Mouse (Mus musculus): Measurements from ENCODE around the gene Gna14. TPM values are rescaled to one million over a fixed set of nuclear protein-coding genes. Genes with fewer than 3 reads are reported as not detected.

Gna14 gene
- polyA plus RNA-seq, 1 experiment from 2014 or later: 0.27 TPM

DNA sequence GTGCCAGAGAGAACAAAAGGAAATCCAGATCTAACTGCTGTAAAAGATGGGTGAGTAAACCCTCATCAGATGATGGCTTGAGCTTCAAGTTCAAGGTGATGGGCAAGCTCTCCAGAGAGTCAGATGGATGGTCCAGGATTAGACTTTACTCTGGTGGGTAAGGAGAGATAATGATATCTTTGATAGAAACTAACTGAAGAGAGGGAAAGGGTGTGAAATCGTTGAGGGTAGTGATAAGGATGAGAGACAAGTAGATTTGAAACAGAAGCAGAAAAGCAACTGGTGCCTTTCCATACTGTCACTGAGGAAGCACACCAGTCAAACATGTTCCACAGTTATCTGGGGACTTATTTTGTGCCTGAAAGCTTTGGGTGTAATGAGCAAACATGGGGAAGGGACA lies 56.9 kb downstream of the Gna14 start:
- H3K27me3 ChIP-seq (ENCODE audit: insufficient read depth, poor library complexity, severe bottlenecking): no peaks in the 10 kb centered on the region
- H3K36me3 ChIP-seq: no peaks in the 10 kb centered on the region
- H3K4me1 ChIP-seq (replicated peaks): peaks cover 13% of the 10 kb centered on the region
- H3K4me3 ChIP-seq: no peak overlapping the region
- no peaks in the 10 kb centered on the region for H3K9me3 ChIP-seq
- no peak overlapping the region for H3K27ac ChIP-seq
- WGBS: 85% methylated on average over 1 of the region's 1 CpGs
- DNase-seq (ENCODE audit: low spot score): no peak

DNA sequence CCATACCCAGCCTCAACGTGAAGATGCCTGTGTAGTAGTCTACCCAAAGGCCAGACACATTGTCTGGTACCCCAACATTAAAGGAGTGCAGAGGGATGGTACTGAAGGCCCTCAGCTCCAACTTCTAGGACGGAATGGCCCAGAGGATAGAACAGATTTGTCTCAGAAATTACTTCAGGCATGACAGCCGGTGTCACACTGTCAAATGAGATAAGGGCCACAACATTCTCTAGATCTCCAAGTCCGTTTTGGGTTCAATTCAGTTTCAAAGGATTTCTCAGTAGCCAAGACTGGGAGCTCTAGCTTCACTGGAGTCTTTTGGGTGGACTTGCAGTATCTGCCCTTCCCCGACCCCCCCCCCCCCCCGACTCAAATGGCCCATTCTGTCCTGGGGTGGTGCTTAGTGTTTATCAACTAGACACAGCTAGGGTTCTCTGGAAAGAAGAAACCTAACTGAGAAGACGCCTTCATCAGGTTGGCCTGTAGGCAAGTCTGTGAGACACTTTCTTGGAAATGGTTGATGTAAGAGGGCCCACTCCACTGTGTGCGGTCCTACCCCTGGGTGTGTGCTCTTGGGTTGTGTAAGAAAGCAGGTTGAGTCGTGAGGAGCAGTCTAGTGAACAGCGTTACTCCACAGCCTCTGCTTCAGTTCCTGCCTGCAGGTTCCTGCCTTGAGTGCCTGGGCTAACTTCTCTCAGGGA lies 59.4 kb downstream of the Gna14 start:
- H3K4me1 ChIP-seq (replicated peaks): peaks cover 13% of the 10 kb centered on the region
- no peak overlapping the region for H3K27ac ChIP-seq
- no peaks in the 10 kb centered on the region for H3K9me3 ChIP-seq
- no peaks in the 10 kb centered on the region for H3K27me3 ChIP-seq (ENCODE audit: insufficient read depth, poor library complexity, severe bottlenecking)
- no peaks in the 10 kb centered on the region for H3K36me3 ChIP-seq
- no peak overlapping the region for H3K4me3 ChIP-seq
- DNase-seq (ENCODE audit: low spot score): no peak
- WGBS: 89% methylated on average over 10 of the region's 10 CpGs

DNA sequence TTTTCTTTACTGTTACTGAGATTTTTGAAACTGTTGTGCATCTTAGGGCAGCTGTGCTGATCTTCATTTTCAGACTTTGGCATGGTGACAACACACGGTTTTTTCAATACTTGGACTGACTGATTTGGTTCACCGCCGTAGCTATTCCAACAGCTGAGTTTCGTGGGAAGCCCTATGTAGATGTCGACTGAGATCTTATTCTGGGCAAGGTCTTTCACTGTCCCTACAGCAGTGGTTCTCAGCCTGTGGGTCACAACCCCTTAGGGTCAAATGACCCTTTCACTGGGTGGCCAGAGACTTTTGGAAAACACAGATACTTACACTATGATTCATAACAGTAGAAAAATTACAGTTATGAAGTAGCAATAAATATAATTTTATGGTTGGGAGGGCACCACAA lies 60.5 kb downstream of the Gna14 start:
- 93% methylated on average over 5 of the region's 5 CpGs for WGBS
- no peak for DNase-seq (ENCODE audit: low spot score)
- Histone ChIP-seq H3K4me1 (replicated peaks) (peaks cover 10% of the 10 kb centered on the region), H3K27me3 (ENCODE audit: insufficient read depth, poor library complexity, severe bottlenecking) (no peaks in the 10 kb centered on the region), H3K4me3 (no peak overlapping the region), H3K36me3 (no peaks in the 10 kb centered on the region), H3K27ac (no peak overlapping the region), H3K9me3 (no peaks in the 10 kb centered on the region)

DNA sequence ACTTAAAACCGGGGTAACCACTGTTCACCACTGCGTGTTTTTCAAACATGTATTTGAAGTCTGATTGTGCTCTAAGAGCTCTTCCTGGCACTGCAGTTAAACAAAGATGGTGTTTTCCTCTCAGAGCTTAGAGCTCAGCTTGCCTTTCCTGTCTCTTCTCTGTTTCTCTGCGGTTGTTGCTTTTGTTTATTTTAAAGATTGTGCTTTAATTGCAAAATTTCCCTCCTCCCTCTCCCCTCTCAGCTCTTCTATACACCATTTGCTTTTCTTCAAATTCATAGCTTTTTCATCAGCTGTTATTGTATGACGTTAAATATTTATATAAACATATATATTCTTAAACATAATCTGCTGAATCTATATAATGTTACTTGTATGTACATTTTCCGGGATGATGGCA lies 66.5 kb downstream of the Gna14 start:
- no peak overlapping the region for H3K27ac ChIP-seq
- DNase-seq (ENCODE audit: low spot score): no peak
- peaks cover 22% of the 10 kb centered on the region; the same call in 1 of the 2 replicates for H3K27me3 ChIP-seq (ENCODE audit: insufficient read depth, poor library complexity, severe bottlenecking)
- H3K4me3 ChIP-seq: no peak overlapping the region
- H3K9me3 ChIP-seq: no peaks in the 10 kb centered on the region
- H3K4me1 ChIP-seq (replicated peaks): peaks cover 9% of the 10 kb centered on the region
- H3K36me3 ChIP-seq: no peaks in the 10 kb centered on the region
- 74% methylated on average over 5 of the region's 5 CpGs for WGBS

DNA sequence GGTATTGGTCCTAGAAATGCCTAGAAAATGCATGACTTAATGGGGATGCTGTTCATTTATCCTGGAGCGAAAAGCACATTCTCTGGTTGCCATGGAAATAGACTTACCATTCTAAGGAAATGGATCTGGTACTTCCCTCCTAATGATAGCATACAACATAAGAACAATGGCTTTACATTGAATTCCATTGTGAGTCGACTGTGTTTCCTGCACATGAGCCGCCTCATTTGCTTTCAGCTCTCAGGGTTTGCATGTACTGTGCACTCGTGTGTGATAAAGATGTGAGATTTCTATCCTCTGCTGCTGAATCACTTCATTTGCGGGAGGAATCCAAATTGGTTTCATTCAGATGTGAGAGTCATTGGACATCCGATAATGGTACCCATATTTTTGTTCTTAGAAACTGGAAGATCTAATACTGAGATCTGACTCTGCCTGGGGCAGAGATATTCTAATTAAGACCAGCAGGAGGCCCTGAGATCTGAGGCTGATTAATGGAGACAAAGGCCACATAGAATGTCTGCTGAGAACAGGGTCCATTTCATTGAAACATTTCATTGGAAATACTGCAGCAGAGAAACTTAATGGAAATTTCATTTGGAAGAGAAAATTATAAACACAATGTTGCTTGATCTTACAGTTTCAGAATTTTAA lies 71.3 kb downstream of the Gna14 start:
- H3K36me3 ChIP-seq: no peaks in the 10 kb centered on the region
- peaks cover 14% of the 10 kb centered on the region for H3K4me1 ChIP-seq (replicated peaks)
- H3K9me3 ChIP-seq: 0 out of 2 replicates have a peak, but pooled peaks cover 5% of the 10 kb centered on the region
- WGBS: 34% methylated on average over 6 of the region's 6 CpGs
- no peak for DNase-seq (ENCODE audit: low spot score)
- H3K27me3 ChIP-seq (ENCODE audit: insufficient read depth, poor library complexity, severe bottlenecking): peaks cover 31% of the 10 kb centered on the region
- no peak overlapping the region for H3K4me3 ChIP-seq
- H3K27ac ChIP-seq: peak overlapping the region; percentile 1; the same call in 1 of the 2 replicates

DNA sequence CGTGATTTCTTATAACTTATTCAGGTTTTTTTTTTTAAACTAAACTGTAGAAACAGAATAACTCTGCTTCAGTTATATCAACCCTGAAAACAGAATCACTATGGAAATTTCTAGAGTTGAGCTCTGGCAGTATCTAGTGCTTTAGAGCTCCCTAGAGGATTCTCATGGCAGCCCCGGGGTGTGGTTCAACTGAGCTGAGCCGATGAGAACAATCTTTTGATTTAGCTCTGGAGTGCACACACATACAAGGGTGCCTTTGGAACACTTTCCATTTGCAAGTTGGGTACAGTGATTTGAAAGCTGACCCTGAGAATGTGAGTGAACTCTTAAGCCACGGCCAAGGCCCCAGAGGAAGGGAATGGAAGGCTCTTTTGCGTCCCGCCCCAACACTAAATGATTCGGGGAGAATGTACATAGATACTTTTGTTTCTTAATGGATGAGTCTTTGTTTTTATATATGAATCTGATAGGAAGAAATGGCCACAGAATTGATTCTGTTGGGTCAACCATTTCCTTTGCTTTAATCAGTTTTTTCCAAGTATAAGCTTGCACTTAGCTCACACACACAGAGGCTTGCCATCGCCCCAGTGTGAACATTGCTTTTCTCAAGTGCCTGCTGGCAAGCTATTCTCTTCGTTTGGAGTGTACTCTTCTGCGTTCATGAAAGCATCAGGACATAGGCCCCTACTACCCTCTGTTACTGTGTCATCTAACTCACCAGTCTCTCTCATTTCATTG lies 75.0 kb downstream of the Gna14 start:
- H3K27ac ChIP-seq: no peak overlapping the region
- H3K36me3 ChIP-seq: no peaks in the 10 kb centered on the region
- 0 out of 2 replicates have a peak, but pooled peaks cover 5% of the 10 kb centered on the region for H3K9me3 ChIP-seq
- no peak overlapping the region for H3K4me3 ChIP-seq
- peaks cover 14% of the 10 kb centered on the region for H3K4me1 ChIP-seq (replicated peaks)
- no peak for DNase-seq (ENCODE audit: low spot score)
- WGBS: 89% methylated on average over 10 of the region's 10 CpGs
- H3K27me3 ChIP-seq (ENCODE audit: insufficient read depth, poor library complexity, severe bottlenecking): peaks cover 14% of the 10 kb centered on the region

DNA sequence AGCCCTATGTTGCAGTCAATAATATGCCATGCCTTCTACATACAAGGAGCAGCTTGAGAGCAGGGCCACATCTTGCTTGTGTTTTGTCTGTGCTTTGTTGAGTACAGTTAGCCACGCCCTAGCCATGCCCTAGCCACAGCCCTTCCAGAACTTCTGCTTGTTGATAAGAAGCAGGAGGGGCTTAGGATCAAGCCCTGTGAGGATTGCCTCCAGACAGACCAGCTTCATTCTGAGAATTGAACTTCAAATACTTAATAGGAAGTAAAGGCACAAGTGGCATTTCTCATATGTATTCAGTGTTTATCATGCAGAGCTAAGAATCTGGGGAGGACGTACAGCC lies 75.5 kb downstream of the Gna14 start:
- peaks cover 14% of the 10 kb centered on the region for H3K4me1 ChIP-seq (replicated peaks)
- peaks cover 9% of the 10 kb centered on the region for H3K27me3 ChIP-seq (ENCODE audit: insufficient read depth, poor library complexity, severe bottlenecking)
- H3K9me3 ChIP-seq: 0 out of 2 replicates have a peak, but pooled peaks cover 5% of the 10 kb centered on the region
- no peaks in the 10 kb centered on the region for H3K36me3 ChIP-seq
- no peak for DNase-seq (ENCODE audit: low spot score)
- WGBS: 76% methylated on average over 2 of the region's 2 CpGs
- no peak overlapping the region for H3K4me3 ChIP-seq
- H3K27ac ChIP-seq: no peak overlapping the region

DNA sequence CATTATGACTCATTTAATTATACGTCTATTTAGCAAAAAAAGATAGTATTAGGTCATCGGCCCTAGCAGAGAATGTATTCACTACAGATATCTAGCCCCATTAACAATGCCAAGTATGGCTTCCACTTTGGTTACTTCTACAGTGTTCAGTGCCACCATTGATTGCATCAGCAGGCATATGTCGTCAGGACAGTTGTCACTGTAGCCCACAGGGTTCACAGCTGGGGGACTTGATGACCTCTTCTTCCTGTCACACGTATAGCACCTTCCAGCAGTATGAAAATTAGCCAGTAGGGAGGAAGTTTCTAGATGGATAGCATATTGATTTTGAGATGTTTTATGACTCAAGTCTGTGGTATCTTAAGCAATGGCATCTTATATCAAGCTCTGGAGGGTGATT lies 78.6 kb downstream of the Gna14 start:
- Histone ChIP-seq H3K27ac (no peak overlapping the region), H3K9me3 (no peaks in the 10 kb centered on the region), H3K36me3 (no peaks in the 10 kb centered on the region), H3K4me3 (no peak overlapping the region), H3K27me3 (ENCODE audit: insufficient read depth, poor library complexity, severe bottlenecking) (peaks cover 4% of the 10 kb centered on the region; the same call in 1 of the 2 replicates), H3K4me1 (replicated peaks) (no peaks in the 10 kb centered on the region)
- WGBS: 85% methylated on average over 4 of the region's 4 CpGs
- DNase-seq (ENCODE audit: low spot score): no peak

DNA sequence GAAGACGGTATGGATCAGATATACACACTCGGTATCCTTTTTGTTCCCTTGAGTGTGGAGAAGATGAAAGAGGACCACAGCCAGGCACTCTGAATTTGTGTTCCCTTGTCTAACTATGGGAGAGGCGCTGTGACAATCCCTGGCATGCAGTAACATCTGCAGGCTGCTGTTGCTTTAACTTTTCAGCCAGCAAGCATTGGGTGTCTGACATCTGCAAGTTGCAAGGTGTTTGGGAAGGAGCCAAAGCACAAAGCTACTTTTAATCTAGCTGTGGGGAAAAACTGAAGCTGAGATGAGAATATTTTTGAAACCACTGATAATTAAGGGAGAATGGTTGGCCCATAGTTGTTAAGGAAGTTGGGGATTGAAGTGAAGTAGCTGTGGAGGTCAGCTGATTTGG lies 83.0 kb downstream of the Gna14 start:
- H3K9me3 ChIP-seq: no peaks in the 10 kb centered on the region
- no peak for DNase-seq (ENCODE audit: low spot score)
- no peaks in the 10 kb centered on the region for H3K27me3 ChIP-seq (ENCODE audit: insufficient read depth, poor library complexity, severe bottlenecking)
- no peaks in the 10 kb centered on the region for H3K4me1 ChIP-seq (replicated peaks)
- WGBS: 82% methylated on average over 3 of the region's 3 CpGs
- no peak overlapping the region for H3K4me3 ChIP-seq
- no peak overlapping the region for H3K27ac ChIP-seq
- no peaks in the 10 kb centered on the region for H3K36me3 ChIP-seq

DNA sequence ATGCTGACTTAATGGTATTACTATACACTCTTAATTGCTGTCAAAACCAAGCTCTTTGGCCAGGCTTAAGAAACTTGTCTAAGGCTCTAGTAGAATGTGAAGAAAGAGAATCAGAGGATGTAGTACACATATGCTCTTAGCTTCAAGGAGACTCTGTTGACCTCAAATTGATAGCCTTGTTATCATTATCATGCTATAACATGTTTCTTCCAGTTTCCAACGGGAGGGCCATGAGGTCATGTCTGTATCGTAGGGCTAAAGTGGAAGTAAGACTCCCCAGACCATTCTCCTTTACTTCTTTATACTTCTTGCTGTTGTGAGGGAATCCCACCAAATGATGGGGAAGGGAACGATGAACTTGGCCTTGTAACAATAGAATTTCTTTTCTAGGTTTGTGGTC lies 85.0 kb downstream of the Gna14 start:
- DNase-seq (ENCODE audit: low spot score): no peak
- Histone ChIP-seq H3K4me1 (replicated peaks) (no peaks in the 10 kb centered on the region), H3K4me3 (no peak overlapping the region), H3K27me3 (ENCODE audit: insufficient read depth, poor library complexity, severe bottlenecking) (no peaks in the 10 kb centered on the region), H3K36me3 (no peaks in the 10 kb centered on the region), H3K27ac (no peak overlapping the region), H3K9me3 (no peaks in the 10 kb centered on the region)
- 94% methylated on average over 3 of the region's 3 CpGs for WGBS

DNA sequence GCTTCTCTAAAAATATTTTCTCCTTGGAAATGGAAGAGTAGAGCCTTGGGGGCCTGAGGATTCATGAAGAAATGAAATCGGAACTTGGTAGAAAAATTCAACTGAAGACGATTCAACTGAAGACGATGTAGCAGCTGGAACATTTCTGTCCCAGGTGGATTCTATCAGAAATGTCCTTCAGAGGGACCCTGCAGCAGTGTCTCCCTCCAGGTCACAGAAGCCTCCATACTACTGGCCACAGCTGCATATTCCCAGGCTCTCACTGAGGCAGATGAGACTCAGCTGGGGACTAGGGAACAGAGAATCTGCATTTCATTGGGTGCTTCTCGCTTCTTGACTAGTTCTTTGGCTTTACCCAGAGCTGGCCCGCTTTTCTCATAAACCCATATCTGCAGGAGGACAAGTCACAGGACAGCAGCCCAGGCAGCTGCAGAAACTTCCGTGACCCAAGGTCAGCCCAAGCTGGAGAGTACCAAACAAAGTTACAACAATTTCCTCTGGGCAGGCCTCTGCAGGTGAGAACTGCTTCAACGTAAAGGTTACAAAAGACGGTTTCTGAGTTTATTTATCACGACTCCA lies 90.8 kb downstream of the Gna14 start:
- 0 out of 2 replicates have a peak, but pooled peaks cover 4% of the 10 kb centered on the region for H3K4me1 ChIP-seq (replicated peaks)
- no peak for DNase-seq (ENCODE audit: low spot score)
- H3K4me3 ChIP-seq: no peak overlapping the region
- WGBS: 91% methylated on average over 9 of the region's 9 CpGs
- H3K27me3 ChIP-seq (ENCODE audit: insufficient read depth, poor library complexity, severe bottlenecking): no peaks in the 10 kb centered on the region
- H3K9me3 ChIP-seq: no peaks in the 10 kb centered on the region
- no peak overlapping the region for H3K27ac ChIP-seq
- H3K36me3 ChIP-seq: no peaks in the 10 kb centered on the region

DNA sequence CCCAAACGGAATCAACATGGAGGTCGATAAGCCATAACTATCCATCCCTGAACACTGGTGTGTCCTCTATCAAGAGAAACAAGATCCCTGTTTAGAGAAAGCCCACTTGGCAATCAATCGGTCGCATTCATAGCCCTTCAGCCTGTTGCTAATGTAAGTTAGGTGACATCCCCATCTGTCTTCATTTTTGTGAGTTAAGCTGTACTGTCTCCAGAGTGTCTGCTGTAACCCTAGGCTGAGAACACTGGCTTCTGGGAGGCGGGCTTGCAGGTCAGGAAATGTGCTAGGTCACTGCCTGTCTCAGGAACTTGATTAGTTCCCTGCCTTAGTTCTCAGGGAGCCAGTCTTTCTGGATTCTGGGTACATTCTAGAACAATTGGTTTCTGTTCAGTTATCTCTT lies 91.5 kb downstream of the Gna14 start:
- Histone ChIP-seq H3K4me1 (replicated peaks) (0 out of 2 replicates have a peak, but pooled peaks cover 4% of the 10 kb centered on the region), H3K27me3 (ENCODE audit: insufficient read depth, poor library complexity, severe bottlenecking) (no peaks in the 10 kb centered on the region), H3K27ac (no peak overlapping the region), H3K4me3 (no peak overlapping the region), H3K9me3 (no peaks in the 10 kb centered on the region), H3K36me3 (no peaks in the 10 kb centered on the region)
- WGBS: 81% methylated on average over 5 of the region's 5 CpGs
- no peak for DNase-seq (ENCODE audit: low spot score)

Data from hindbrain, embryonic 10.5 days (tissue).